Mouse (Mus musculus) embryonic facial prominence, embryonic 14.5 days (tissue): ENCODE measurements around the gene Mas1. TPM values are rescaled to one million over a fixed set of nuclear protein-coding genes. Genes with fewer than 3 reads are reported as not detected.
A peak's percentile ranks its signal among the peaks of the same experiment; 100 is the strongest.
"Not testable (repeated sequence)": the region's sequence is repeated elsewhere in the genome, so short reads cannot be mapped to it uniquely, and the experiment has no call there.

ENCODE experiments used
- ATAC-seq: fragments of 200-750 bp; cut with Nextera tagmentation; 2 replicates; pipeline ENCODE4 v1.8.0; 2017; ENCODE audit warnings: low read depth, moderate number of reproducible peaks, moderate TSS enrichment
- DNase-seq: peaks from one replicate; pipeline ENCODE4 v3.0.0-alpha.2; 2015; ENCODE audit warnings: low spot score
- H3K27ac ChIP-seq: fragments of 300-500 bp; sonication (generic); replicated peaks from 2 replicates; pipeline ENCODE4 v1.5.1; 2014; ENCODE audit warnings: low read depth, mild to moderate bottlenecking, low read length, moderate library complexity
- H3K27me3 ChIP-seq: fragments of 300-500 bp; sonication (generic); replicated peaks from 2 replicates; pipeline ENCODE4 v1.6.1; 2014; ENCODE audit warnings: low read length; ENCODE audit not compliant: control insufficient read depth, insufficient read depth
- H3K36me3 ChIP-seq: fragments of 300-500 bp; sonication (generic); 2 replicates; pipeline ENCODE4 v1.6.1; 2014; ENCODE audit warnings: low read length, mixed read lengths; ENCODE audit not compliant: control insufficient read depth, insufficient read depth
- H3K4me1 ChIP-seq: fragments of 300-500 bp; sonication (generic); 2 replicates; pipeline ENCODE4 v1.6.1; 2014; ENCODE audit warnings: antibody characterized with exemption, low read length; ENCODE audit not compliant: control insufficient read depth, insufficient read depth
- H3K4me2 ChIP-seq: fragments of 300-500 bp; sonication (generic); 2 replicates; pipeline ENCODE4 v1.6.1; 2014; ENCODE audit warnings: low read depth, mild to moderate bottlenecking, low read length, moderate library complexity, mixed read lengths
- H3K4me3 ChIP-seq: fragments of 300-500 bp; sonication (generic); 2 replicates; pipeline ENCODE4 v1.5.1; 2014; ENCODE audit warnings: low read depth, mild to moderate bottlenecking, low read length
- H3K9ac ChIP-seq: fragments of 300-500 bp; sonication (generic); 2 replicates; pipeline ENCODE4 v1.6.1; 2014; ENCODE audit warnings: low read depth, mild to moderate bottlenecking, low read length, moderate library complexity, mixed read lengths
- H3K9me3 ChIP-seq: fragments of 300-500 bp; sonication (generic); 2 replicates; pipeline ENCODE4 v1.6.1; 2016; ENCODE audit warnings: low read length; ENCODE audit not compliant: control insufficient read depth
- WGBS: fragments of 180-500 bp; shearing (Covaris S2); extraction: QIAGEN DNeasy Blood & Tissue Kit; methylation state at CpG from one replicate; pipeline ENCODE4 v1.1.7; 2014; 5-methylcytosine and 5-hydroxymethylcytosine counted together
- polyA plus RNA-seq: library from polyadenylated mRNA; unstranded; fragments of >200 nt; fragmentation: Nextera tagmentation; extraction: Ambion mirVana; gene quantifications from 2 replicates; pipeline ENCODE4 v1.2.1, GENCODE M21; 2014

Gene Mas1
- polyA plus RNA-seq, 1 experiment from 2014 or later: 0.99 TPM

DNA sequence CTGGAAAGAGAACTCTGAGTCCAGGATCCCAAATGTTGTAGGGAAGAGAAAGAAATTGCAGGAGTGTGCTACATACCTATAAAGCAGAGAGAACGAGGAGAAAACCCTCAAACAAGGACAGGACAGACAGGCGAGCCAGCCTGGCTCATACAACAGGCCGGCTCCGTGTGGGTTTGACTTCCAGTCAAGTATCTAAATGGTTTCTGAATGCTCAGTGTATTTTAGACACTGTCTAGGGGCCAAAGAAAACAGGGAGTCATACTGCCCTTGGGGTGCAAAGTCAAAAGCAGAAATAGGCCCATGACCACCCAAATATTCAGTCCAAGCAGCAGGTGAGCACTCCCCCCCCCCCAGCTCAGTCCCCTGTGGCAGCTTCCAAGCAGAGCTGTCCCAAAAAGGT, 37.9 kb upstream of the Mas1 start:
- Histone ChIP-seq H3K27ac (no peak overlapping the region), H3K4me1 (0 out of 2 replicates have a peak, but pooled peaks cover 5% of the 10 kb centered on the region), H3K4me3 (no peak overlapping the region), H3K36me3 (peaks cover 31% of the 10 kb centered on the region; the same call in 1 of the 2 replicates), H3K9ac (no peak overlapping the region), H3K27me3 (no peaks in the 10 kb centered on the region), H3K9me3 (no peaks in the 10 kb centered on the region), H3K4me2 (no peak overlapping the region)
- WGBS: 64% methylated on average over 4 of the region's 4 CpGs
- no peak for ATAC-seq
- DNase-seq: no peak

DNA sequence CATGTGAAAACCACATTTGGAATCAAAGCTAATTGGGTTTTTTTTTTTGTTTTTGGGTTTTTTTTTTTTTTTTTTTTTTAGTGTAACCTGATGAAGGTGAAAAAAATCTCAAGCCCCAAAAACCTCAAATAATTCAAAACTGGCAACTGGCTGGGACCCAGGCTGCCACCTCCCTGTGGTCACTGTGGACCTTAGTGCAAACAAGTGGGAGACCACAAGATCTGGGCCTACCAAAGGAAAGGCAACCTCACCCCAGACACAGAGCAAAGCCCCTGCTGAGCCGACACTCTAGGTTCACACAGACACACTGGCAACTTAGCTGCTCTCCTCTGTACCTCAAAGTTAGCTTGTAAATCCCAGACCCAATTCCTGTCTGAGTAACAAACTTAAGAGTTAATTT, 36.4 kb upstream of the Mas1 start:
- H3K9me3 ChIP-seq: no peaks in the 10 kb centered on the region
- H3K27ac ChIP-seq: no peak overlapping the region
- H3K9ac ChIP-seq: 0 out of 2 replicates have a peak overlapping the region, but pooled peaks have one; percentile 14
- no peak overlapping the region for H3K4me3 ChIP-seq
- peaks cover 24% of the 10 kb centered on the region; the same call in 1 of the 2 replicates for H3K36me3 ChIP-seq
- 0 out of 2 replicates have a peak, but pooled peaks cover 5% of the 10 kb centered on the region for H3K4me1 ChIP-seq
- no peak for ATAC-seq
- 64% methylated on average over 1 of the region's 1 CpGs for WGBS
- DNase-seq: peak; percentile 51
- no peaks in the 10 kb centered on the region for H3K27me3 ChIP-seq
- H3K4me2 ChIP-seq: no peak overlapping the region

DNA sequence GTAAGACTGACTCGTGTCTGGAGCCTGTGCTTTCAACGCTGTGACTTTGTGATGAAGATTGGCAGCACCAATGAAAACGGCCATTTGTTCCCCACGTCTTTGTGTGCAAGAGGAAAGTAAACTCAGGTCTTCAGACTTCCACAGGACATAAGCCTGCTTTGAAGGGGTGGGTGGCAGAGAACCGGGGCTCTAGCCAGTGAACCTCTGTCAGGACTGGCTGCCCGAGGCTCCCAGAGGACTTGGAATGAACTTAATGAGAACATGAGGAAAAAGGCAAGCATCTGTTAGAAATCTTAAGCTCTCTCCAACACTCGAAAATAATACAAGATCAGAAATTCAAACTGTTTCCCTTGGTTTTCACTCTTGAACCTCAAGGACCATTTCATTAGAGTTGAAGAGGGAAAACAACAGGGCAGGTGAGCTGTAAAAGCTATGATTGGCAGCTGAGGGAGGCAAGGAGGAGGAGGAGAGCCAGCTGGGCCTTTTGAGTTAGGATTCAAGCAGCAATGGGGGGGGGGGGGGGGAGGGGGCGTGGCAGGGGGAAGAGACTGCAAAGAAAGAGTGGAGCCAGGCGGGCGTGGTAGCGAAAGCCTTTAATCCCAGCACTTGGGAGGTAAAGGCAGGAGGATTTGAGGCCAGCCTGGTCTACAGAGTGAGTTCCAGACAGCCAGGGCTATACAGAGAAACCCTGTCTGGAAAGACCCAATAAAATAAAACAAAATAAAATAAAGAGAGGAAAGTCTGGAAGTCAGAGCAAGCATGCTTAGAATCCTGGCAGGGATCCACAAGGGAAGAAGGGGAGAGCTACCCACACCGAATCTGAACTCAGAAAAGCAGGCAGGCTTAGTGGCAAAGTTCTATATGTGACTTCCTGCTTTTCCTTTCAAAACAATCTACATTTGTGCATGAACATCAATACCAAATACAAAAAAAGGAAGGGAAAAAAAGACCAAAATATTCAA, 35.7 kb upstream of the Mas1 start:
- peak; percentile 69 for DNase-seq
- no peak overlapping the region for H3K4me3 ChIP-seq
- 0 out of 2 replicates have a peak, but pooled peaks cover 5% of the 10 kb centered on the region for H3K4me1 ChIP-seq
- H3K27ac ChIP-seq: peak overlapping the region; percentile 61
- H3K9ac ChIP-seq: 0 out of 2 replicates have a peak overlapping the region, but pooled peaks have one; percentile 14
- no peaks in the 10 kb centered on the region for H3K9me3 ChIP-seq
- ATAC-seq: peak; percentile 87
- no peak overlapping the region for H3K4me2 ChIP-seq
- no peaks in the 10 kb centered on the region for H3K27me3 ChIP-seq
- 44% methylated on average over 11 of the region's 12 CpGs for WGBS
- peaks cover 24% of the 10 kb centered on the region; the same call in 1 of the 2 replicates for H3K36me3 ChIP-seq

DNA sequence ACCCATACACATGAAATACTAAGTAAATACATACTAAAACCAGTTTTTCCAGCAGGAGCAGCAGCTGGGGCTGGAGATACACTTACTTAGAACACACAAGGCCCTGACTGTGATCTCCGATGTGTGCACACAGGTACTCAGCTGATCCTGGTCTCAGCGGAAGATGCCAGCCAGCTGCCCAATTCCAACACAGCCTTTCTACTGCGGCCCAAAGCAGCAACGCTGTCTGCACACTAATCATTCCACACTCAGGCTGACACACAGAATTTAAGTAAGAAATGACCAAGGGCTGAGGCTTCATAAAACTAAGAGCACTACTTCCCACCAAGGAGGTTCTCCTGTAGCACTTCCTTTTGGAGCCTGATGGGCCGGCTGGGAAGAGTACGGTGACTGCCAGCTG, 34.3 kb upstream of the Mas1 start:
- WGBS: 91% methylated on average over 6 of the region's 6 CpGs
- Histone ChIP-seq H3K36me3 (peaks cover 24% of the 10 kb centered on the region; the same call in 1 of the 2 replicates), H3K4me1 (0 out of 2 replicates have a peak, but pooled peaks cover 5% of the 10 kb centered on the region), H3K4me2 (no peak overlapping the region), H3K4me3 (no peak overlapping the region), H3K27ac (no peak overlapping the region), H3K9me3 (no peaks in the 10 kb centered on the region), H3K9ac (no peak overlapping the region), H3K27me3 (no peaks in the 10 kb centered on the region)
- no peak for DNase-seq
- no peak for ATAC-seq

DNA sequence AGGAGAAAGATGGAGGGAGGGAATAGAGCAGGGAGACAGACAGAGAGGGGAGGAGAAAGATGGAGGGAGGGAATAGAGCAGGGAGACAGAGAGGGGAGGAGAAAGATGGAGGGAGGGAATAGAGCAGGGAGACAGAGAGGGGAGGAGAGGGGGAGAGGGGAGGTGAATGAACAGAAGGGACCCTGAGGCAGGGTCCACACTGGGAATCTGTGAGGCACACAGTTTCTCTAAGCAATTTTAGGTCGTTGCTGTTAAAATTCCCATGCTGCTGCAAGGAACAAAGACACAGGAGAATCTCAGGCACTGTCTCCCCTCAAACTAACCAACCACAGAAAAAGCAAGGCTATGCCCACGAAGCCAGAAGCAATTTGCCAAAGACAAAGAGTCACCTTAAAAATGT, 30.7 kb upstream of the Mas1 start:
- H3K27me3 ChIP-seq, DNase-seq, H3K4me1 ChIP-seq, H3K9me3 ChIP-seq, ATAC-seq, H3K4me2 ChIP-seq, H3K9ac ChIP-seq, H3K4me3 ChIP-seq: not testable (repeated sequence)
- peak overlapping the region; percentile 44; the same call in 1 of the 2 replicates for H3K27ac ChIP-seq
- 22% methylated on average over 2 of the region's 2 CpGs for WGBS
- peaks cover 22% of the 10 kb centered on the region; the same call in 1 of the 2 replicates for H3K36me3 ChIP-seq

DNA sequence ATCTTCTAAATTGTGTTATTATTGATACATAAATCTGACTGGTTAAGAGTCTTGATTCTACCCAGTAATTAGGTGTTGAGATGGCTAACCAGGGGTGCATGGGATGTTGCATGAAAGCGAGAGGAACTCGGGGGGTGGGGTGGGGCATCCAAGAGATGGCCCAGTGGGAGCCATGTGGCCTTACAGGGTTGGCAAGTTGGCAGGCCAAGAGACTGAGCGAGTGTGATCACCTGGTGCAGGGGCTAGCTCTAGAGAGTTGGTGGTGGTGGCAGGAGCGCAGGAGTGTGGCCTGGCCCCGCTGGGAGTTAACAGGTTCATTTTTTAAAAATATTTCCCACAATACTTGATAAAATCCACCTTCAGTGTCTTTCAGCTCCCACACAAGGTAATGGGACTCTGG, 29.7 kb upstream of the Mas1 start:
- Histone ChIP-seq H3K36me3 (peaks cover 18% of the 10 kb centered on the region; the same call in 1 of the 2 replicates), H3K4me1 (no peaks in the 10 kb centered on the region), H3K27me3 (no peaks in the 10 kb centered on the region), H3K9me3 (no peaks in the 10 kb centered on the region), H3K27ac (no peak overlapping the region; the same call in 1 of the 2 replicates), H3K4me2 (no peak overlapping the region), H3K4me3 (no peak overlapping the region), H3K9ac (no peak overlapping the region)
- DNase-seq: no peak
- WGBS: 84% methylated on average over 5 of the region's 5 CpGs
- no peak for ATAC-seq

DNA sequence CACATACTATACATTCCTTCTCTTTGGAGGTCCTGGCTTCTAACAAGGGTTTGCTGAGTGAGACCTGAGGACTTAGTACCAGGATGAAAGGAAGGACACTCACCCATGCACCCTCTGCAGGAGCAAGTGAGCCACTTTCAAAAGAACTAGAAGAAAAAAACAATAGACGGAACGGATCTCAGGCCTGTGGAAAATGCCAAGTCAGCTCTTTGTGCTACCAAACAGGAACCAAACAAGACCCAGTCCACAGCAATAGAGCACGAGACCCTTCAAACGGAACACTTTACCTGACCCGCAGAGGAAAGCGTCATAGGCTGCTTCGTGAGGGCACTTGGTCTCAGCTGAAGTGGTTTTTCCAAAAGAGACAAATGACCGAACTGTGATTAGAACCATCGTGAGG, 24.1 kb upstream of the Mas1 start:
- Histone ChIP-seq H3K4me3 (no peak overlapping the region), H3K9ac (no peak overlapping the region), H3K27me3 (no peaks in the 10 kb centered on the region), H3K4me1 (peaks cover 1% of the 10 kb centered on the region; the same call in 1 of the 2 replicates), H3K27ac (no peak overlapping the region), H3K9me3 (no peaks in the 10 kb centered on the region), H3K4me2 (no peak overlapping the region), H3K36me3 (peaks cover 6% of the 10 kb centered on the region; the same call in 1 of the 2 replicates)
- no peak for DNase-seq
- no peak for ATAC-seq
- WGBS: 96% methylated on average over 9 of the region's 9 CpGs

DNA sequence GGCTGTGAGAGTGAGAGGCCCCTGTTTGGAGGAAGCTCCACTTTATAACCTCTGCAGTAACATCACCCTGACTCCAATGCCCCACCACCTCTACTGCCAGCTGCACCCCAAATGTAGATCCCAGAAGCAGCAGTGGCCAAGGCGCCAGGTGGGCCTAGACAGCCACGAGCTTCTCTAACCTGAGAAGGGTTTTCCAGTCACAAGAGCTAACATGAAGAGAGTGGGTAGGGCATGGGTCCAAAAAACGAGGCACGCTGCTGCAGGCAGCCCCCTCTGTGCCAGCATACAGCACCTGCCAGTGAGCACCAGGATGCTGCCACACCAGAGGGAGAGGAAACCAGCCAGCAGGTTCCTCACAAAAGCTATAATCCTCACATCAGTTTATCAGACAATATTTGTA, 23.1 kb upstream of the Mas1 start:
- Histone ChIP-seq H3K27ac (no peak overlapping the region), H3K4me3 (no peak overlapping the region), H3K9ac (no peak overlapping the region), H3K4me1 (peaks cover 6% of the 10 kb centered on the region; the same call in 1 of the 2 replicates), H3K36me3 (peaks cover 4% of the 10 kb centered on the region; the same call in 1 of the 2 replicates), H3K4me2 (no peak overlapping the region), H3K9me3 (no peaks in the 10 kb centered on the region), H3K27me3 (no peaks in the 10 kb centered on the region)
- ATAC-seq (no peak), DNase-seq (no peak)
- 84% methylated on average over 4 of the region's 4 CpGs for WGBS
